Mouse (Mus musculus) limb, embryonic 14.5 days (tissue): ENCODE results near the gene Psg26. TPM values are rescaled to one million over a fixed set of nuclear protein-coding genes. Genes with fewer than 3 reads are reported as not detected.
"Not testable (repeated sequence)": the region's sequence is repeated elsewhere in the genome, so short reads cannot be mapped to it uniquely, and the experiment has no call there.

Experiments used
- ATAC-seq: fragments of 200-750 bp; cut with Nextera tagmentation; 2 replicates; pipeline ENCODE4 v1.8.0; 2017; ENCODE audit warnings: low read depth, moderate number of reproducible peaks, moderate TSS enrichment; ENCODE audit not compliant: low FRiP score
- DNase-seq: peaks from one replicate; pipeline ENCODE4 v3.0.0-alpha.2; 2015; ENCODE audit warnings: low spot score
- H3K27ac ChIP-seq: fragments of 300-500 bp; sonication (generic); replicated peaks from 2 replicates; pipeline ENCODE4 v1.5.1; 2014; ENCODE audit warnings: low read depth, mild to moderate bottlenecking, low read length, moderate library complexity, mixed read lengths
- H3K27me3 ChIP-seq: fragments of 300-500 bp; sonication (generic); 2 replicates; pipeline ENCODE4 v1.6.1; 2014; ENCODE audit warnings: low read length, mixed read lengths; ENCODE audit not compliant: control insufficient read depth, insufficient read depth
- H3K36me3 ChIP-seq: fragments of 300-500 bp; sonication (generic); 2 replicates; pipeline ENCODE4 v1.6.1; 2014; ENCODE audit warnings: mild to moderate bottlenecking, low read length, moderate library complexity, mixed read lengths; ENCODE audit not compliant: control insufficient read depth, insufficient read depth
- H3K4me1 ChIP-seq: fragments of 300-500 bp; sonication (generic); 2 replicates; pipeline ENCODE4 v1.6.1; 2014; ENCODE audit warnings: antibody characterized with exemption, low read length, mixed read lengths; ENCODE audit not compliant: control insufficient read depth, insufficient read depth
- H3K4me2 ChIP-seq: fragments of 300-500 bp; sonication (generic); replicated peaks from 2 replicates; pipeline ENCODE4 v1.6.1; 2014; ENCODE audit warnings: low read depth, mild to moderate bottlenecking, low read length, moderate library complexity; ENCODE audit not compliant: severe bottlenecking
- H3K4me3 ChIP-seq: fragments of 300-500 bp; sonication (generic); replicated peaks from 2 replicates; pipeline ENCODE4 v1.5.1; 2014; ENCODE audit warnings: low read length
- H3K9ac ChIP-seq: fragments of 300-500 bp; sonication (generic); 2 replicates; pipeline ENCODE4 v1.6.1; 2014; ENCODE audit warnings: mild to moderate bottlenecking, low read depth, low read length, moderate library complexity; ENCODE audit not compliant: severe bottlenecking
- H3K9me3 ChIP-seq: fragments of 300-500 bp; sonication (generic); 2 replicates; pipeline ENCODE4 v1.6.1; 2016; ENCODE audit warnings: low read length; ENCODE audit not compliant: control insufficient read depth
- POLR2A ChIP-seq: fragments of 200-500 bp; IDR thresholded peaks from 2 replicates; pipeline ENCODE4 v1.8.0; 2012; ENCODE audit warnings: inconsistent platforms, mild to moderate bottlenecking, moderate library complexity, borderline replicate concordance; ENCODE audit not compliant: insufficient read depth, insufficient read length; ENCODE audit errors: extremely low read depth
- WGBS: fragments of 180-500 bp; shearing (Covaris S2); extraction: QIAGEN DNeasy Blood & Tissue Kit; methylation state at CpG from one replicate; pipeline ENCODE4 v1.1.7; 2014; 5-methylcytosine and 5-hydroxymethylcytosine counted together
- polyA plus RNA-seq, 2 experiments: library from polyadenylated mRNA; depleted of rRNA in 1 of 2; stranded (reverse) in 1 of 2; unstranded in 1 of 2; fragments of >200 nt; fragmentation: Nextera tagmentation in 1 of 2; extraction: Ambion mirVana in 1 of 2; gene quantifications; 2 replicates each; pipeline versions ENCODE4 v1.2.1 to v1.2.3; 2012 to 2014

Psg26 gene
- polyA plus RNA-seq (2012; rRNA removed): 0.03 TPM in 1 of 2 replicates, not detected in the other
- polyA plus RNA-seq (2014; fragmentation: Nextera tagmentation; extraction: Ambion mirVana): not detected in 2 replicates

GRCm38 (mm10) chr7:18484077-18484476 is at the start of gene Psg26:
Gene Psg26 (minus strand): TSS chr7:18484177.
- Histone ChIP-seq H3K4me1 (no peaks in the 10 kb centered on the region), H3K27me3 (no peaks in the 10 kb centered on the region), H3K4me2 (no peak within 1 kb of the TSS), H3K4me3 (no peak within 1 kb of the TSS), H3K27ac (no peak within 1 kb of the TSS), H3K9me3 (0 out of 2 replicates have a peak, but pooled peaks cover 3% of the 10 kb centered on the region), H3K9ac (no peak within 1 kb of the TSS), H3K36me3 (no peaks in the 10 kb centered on the region)
- WGBS: 58% methylated on average over 1 of the region's 1 CpGs
- ATAC-seq: no peak
- no peak for DNase-seq
- TF ChIP-seq POLR2A: no peak

- H3K4me2 ChIP-seq: no peak overlapping the region
- DNase-seq: no peak
- WGBS: 49% methylated on average over 3 of the region's 3 CpGs
- no peaks in the 10 kb centered on the region for H3K27me3 ChIP-seq
- H3K9ac ChIP-seq: no peak overlapping the region
- TF ChIP-seq POLR2A: no peak
- H3K36me3 ChIP-seq: no peaks in the 10 kb centered on the region
- no peaks in the 10 kb centered on the region for H3K4me1 ChIP-seq
- no peaks in the 10 kb centered on the region for H3K9me3 ChIP-seq
- H3K4me3 ChIP-seq: no peak overlapping the region
- H3K27ac ChIP-seq: no peak overlapping the region
- ATAC-seq: no peak
These were observed 49.4 kb upstream of the Psg26 start for GRCm38 (mm10) chr7:18533420-18533819.

- no peak within 1 kb of the TSS for H3K9ac ChIP-seq
- H3K36me3 ChIP-seq: no peaks in the 10 kb centered on the region
- no peak within 1 kb of the TSS for H3K4me2 ChIP-seq
- H3K9me3 ChIP-seq: no peaks in the 10 kb centered on the region
- no peaks in the 10 kb centered on the region for H3K4me1 ChIP-seq
- 78% methylated on average over 1 of the region's 1 CpGs for WGBS
- DNase-seq (no peak), ATAC-seq (no peak)
- no peak for TF ChIP-seq POLR2A
- no peak within 1 kb of the TSS for H3K4me3 ChIP-seq
- H3K27me3 ChIP-seq: no peaks in the 10 kb centered on the region
- H3K27ac ChIP-seq: no peak within 1 kb of the TSS
These were observed 48.2 kb upstream of the Psg26 start, which contains the start of gene Psg25 for GRCm38 (mm10) chr7:18532169-18532568. Gene Psg25 (minus strand): TSS chr7:18532269.

- WGBS: 95% methylated on average over 8 of the region's 8 CpGs
- Histone ChIP-seq H3K9me3 (no peaks in the 10 kb centered on the region), H3K4me3 (no peak overlapping the region), H3K27me3 (no peaks in the 10 kb centered on the region), H3K27ac (no peak overlapping the region), H3K36me3 (no peaks in the 10 kb centered on the region), H3K4me1 (no peaks in the 10 kb centered on the region), H3K9ac (no peak overlapping the region), H3K4me2 (no peak overlapping the region)
- DNase-seq (no peak), ATAC-seq (no peak)
- no peak for TF ChIP-seq POLR2A
These were observed 40.7 kb upstream of the Psg26 start for GRCm38 (mm10) chr7:18524668-18525067.

- not testable (repeated sequence) for H3K4me2 ChIP-seq, H3K27me3 ChIP-seq, H3K27ac ChIP-seq, ATAC-seq, H3K36me3 ChIP-seq, DNase-seq, H3K9ac ChIP-seq, H3K4me1 ChIP-seq, H3K9me3 ChIP-seq, H3K4me3 ChIP-seq
These were observed 28.9 kb upstream of the Psg26 start for GRCm38 (mm10) chr7:18512848-18513247.

- not testable (repeated sequence) for H3K27me3 ChIP-seq, H3K4me3 ChIP-seq, ATAC-seq, H3K27ac ChIP-seq, H3K36me3 ChIP-seq, H3K9me3 ChIP-seq, DNase-seq, H3K4me1 ChIP-seq, H3K9ac ChIP-seq, H3K4me2 ChIP-seq
- 66% methylated on average over 2 of the region's 2 CpGs for WGBS
These were observed 28.4 kb upstream of the Psg26 start for GRCm38 (mm10) chr7:18512417-18512816.
